Mouse (Mus musculus) gastrocnemius, postnatal 10 days (tissue): Measurements from ENCODE around the gene Timp4. TPM values are rescaled to one million over a fixed set of nuclear protein-coding genes. Genes with fewer than 3 reads are reported as not detected.

Experiments used
- total RNA-seq, 2 experiments: library from RNA; stranded (reverse); gene quantifications; 2 replicates each; pipeline ENCODE4 v1.2.3; 2021

Timp4 gene
- total RNA-seq, 2 experiments from 2014 or later, result 2.0 to 7.1 TPM

Other genes starting within 250 kb of the Timp4 start
- gene Tamm41, start 214.3 kb downstream of the Timp4 start, total RNA-seq, result 10 to 100 TPM; 11.9 to 16.4 TPM
- 1 to 10 TPM; 3.1 to 3.4 TPM for gene Syn2, start 117.3 kb downstream of the Timp4 start, total RNA-seq
- gene Gm17482, start 24.9 kb downstream of the Timp4 start, total RNA-seq, result not detected
- 1 to 10 TPM; 4.8 to 5.0 TPM for gene Pparg, start 108.7 kb upstream of the Timp4 start, total RNA-seq